Mouse (Mus musculus) embryonic facial prominence, embryonic 10.5 days (tissue): ENCODE data around the gene Pde4d. TPM values are rescaled to one million over a fixed set of nuclear protein-coding genes. Genes with fewer than 3 reads are reported as not detected.

ENCODE experiments used
- DNase-seq: peaks from one replicate; pipeline ENCODE4 v3.0.0-alpha.2; 2017; ENCODE audit warnings: low spot score
- H3K27ac ChIP-seq: fragments of 300-500 bp; sonication (generic); replicated peaks from 2 replicates; pipeline ENCODE4 v1.5.1; 2016; ENCODE audit warnings: mild to moderate bottlenecking
- H3K27me3 ChIP-seq: fragments of 300-500 bp; sonication (generic); replicated peaks from 2 replicates; pipeline ENCODE4 v1.6.1; 2016; ENCODE audit warnings: low read depth, mild to moderate bottlenecking; ENCODE audit not compliant: poor library complexity, severe bottlenecking
- H3K36me3 ChIP-seq: fragments of 300-500 bp; sonication (generic); replicated peaks from 2 replicates; pipeline ENCODE4 v1.6.1; 2016; ENCODE audit warnings: mild to moderate bottlenecking, moderate library complexity
- H3K4me1 ChIP-seq: fragments of 300-500 bp; sonication (generic); 2 replicates; pipeline ENCODE4 v1.6.1; 2016
- H3K4me3 ChIP-seq: fragments of 300-500 bp; sonication (generic); 2 replicates; pipeline ENCODE4 v1.5.1; 2016; ENCODE audit warnings: mild to moderate bottlenecking, moderate library complexity
- H3K9me3 ChIP-seq: fragments of 300-500 bp; sonication (generic); 2 replicates; pipeline ENCODE4 v1.6.1; 2016; ENCODE audit warnings: mild to moderate bottlenecking
- WGBS: fragments of 180-500 bp; shearing (Covaris S2); methylation state at CpG from one replicate; pipeline ENCODE4 v1.1.7; 2016; 5-methylcytosine and 5-hydroxymethylcytosine counted together
- polyA plus RNA-seq: library from polyadenylated mRNA; unstranded; fragments of >200 nt; fragmentation: Nextera tagmentation; extraction: Ambion mirVana; gene quantifications from 2 replicates; pipeline ENCODE4 v1.2.1, GENCODE M21; 2016

The Pde4d gene
- polyA plus RNA-seq, 1 experiment from 2014 or later = 19.7 TPM

DNA sequence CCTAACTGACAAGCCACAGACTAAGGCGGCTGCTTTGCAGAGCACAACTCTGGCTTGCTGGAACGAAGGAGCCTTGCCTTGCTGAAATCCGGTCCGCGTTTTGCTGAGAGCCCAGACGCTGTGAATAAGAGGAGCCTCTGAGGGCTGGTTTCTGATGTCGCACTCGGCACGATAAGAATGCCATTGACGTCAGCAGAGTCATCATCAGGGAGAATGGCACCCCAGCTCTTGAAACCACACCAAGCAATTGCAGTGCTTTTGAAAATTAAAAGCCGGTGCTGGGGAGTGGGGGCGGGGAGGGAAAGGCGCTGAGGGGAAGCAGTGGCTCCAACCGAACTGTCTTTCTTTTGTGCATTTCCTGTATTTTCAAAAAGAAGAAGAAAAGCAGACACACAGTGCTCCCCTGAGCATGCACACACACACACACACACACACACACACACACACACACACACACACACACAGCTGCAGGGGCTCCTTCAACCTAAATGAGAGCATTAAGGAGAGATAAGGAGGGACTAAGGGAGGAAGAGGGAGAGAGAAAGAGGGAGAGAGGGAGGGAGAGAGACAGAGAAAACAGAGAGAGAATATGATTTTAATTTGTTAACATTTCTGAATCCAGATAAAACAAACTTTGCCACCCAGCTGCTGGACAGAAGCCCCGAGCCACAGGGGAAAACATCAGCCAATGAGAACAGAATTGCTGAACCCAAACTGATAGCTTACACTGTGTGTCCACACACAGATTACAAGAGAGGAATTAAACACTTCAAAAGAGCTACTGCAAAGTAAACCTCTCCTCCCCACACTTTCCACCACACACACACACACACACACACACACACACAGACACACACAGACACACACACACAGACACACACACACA, 1372.9 kb downstream of the Pde4d start:
- H3K27ac ChIP-seq = peak overlapping the region; percentile 93
- peak overlapping the region; percentile 50 for H3K4me3 ChIP-seq
- no peaks in the 10 kb centered on the region for H3K27me3 ChIP-seq
- peaks cover 66% of the 10 kb centered on the region for H3K4me1 ChIP-seq
- no peaks in the 10 kb centered on the region for H3K9me3 ChIP-seq
- H3K36me3 ChIP-seq = no peaks in the 10 kb centered on the region
- peak; percentile 94 for DNase-seq
- under 1% methylated on average over 15 of the region's 15 CpGs for WGBS

DNA sequence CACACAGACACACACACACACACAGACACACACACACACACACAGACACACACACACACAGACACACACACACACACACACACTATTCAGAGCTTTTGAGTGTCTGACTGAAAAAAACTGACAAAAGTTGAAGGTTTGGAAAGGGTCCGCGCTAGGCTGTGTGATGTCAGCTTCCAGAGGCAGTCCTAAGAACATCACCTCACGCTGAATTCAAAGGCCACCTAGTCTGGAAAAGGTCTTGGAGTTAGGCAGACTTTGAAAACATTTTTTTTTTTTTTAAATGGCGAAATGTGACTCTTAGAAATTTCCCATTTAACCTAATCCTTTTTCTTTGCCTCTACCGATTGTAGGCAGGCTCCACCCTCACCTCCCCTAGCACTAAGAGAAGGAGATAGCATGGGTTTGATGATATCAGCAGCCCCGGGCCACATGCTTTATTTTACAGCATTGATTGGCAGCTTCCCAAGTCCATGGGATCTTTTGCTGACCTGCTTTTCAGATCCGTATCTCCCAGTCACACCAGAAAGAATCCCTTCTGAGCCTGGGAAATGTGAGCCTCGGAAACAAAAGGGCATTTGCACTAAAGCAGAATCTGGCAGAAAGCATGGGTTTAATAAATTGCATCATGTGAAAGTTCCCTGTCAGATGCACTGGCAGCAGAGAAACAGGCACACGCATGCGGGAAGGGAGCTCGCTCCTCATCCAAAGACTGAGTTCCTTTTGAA, 1373.7 kb downstream of the Pde4d start:
- peak; percentile 60 for DNase-seq
- Histone ChIP-seq H3K27ac (peak overlapping the region; percentile 93), H3K36me3 (no peaks in the 10 kb centered on the region), H3K4me3 (peak overlapping the region; percentile 50; the same call in 1 of the 2 replicates), H3K9me3 (no peaks in the 10 kb centered on the region), H3K27me3 (no peaks in the 10 kb centered on the region), H3K4me1 (peaks cover 66% of the 10 kb centered on the region)
- 22% methylated on average over 11 of the region's 11 CpGs for WGBS

DNA sequence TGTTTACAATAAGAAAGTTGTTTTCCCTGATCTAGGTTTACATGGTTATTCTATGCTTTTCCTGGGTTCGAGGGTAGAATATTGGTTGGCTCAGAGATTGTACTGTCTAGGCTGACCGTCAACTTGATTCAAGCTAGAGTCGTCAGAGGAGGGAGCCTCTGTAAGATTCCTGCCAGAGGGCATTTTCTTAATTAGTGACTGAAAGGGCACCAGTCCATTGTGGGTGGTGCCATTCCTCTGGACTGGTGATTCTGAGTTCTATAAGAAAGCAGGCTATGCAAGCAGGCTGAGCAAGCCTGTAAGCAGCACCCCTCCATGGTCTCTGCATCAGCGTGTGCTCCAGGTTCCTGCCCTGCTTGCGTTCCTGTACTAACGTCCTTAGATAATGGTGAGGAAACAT, 1376.1 kb downstream of the Pde4d start:
- 80% methylated on average over 6 of the region's 6 CpGs for WGBS
- Histone ChIP-seq H3K4me3 (no peak overlapping the region), H3K27ac (peak overlapping the region; percentile 49; the same call in 1 of the 2 replicates), H3K36me3 (no peaks in the 10 kb centered on the region), H3K4me1 (peaks cover 50% of the 10 kb centered on the region), H3K9me3 (no peaks in the 10 kb centered on the region), H3K27me3 (no peaks in the 10 kb centered on the region)
- no peak for DNase-seq

DNA sequence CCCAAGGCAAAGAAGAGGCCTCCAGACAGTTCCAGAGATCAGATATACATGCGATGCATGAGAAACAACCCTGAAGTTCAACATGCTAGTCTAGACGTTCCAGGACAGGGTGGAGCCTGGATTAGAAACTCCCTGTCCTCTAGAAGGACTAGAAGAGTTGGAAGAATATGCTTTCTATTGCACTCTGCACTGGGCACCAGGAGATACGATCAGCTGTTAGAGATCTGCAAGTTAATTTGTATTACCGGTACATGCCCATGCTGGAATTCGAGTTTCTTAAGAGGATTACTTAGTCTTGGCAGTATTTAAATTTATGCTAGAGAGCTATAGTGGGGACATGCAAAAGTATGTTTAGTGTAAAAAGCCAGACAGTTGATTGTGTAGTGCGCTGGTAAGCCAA, 1377.6 kb downstream of the Pde4d start:
- 94% methylated on average over 6 of the region's 6 CpGs for WGBS
- H3K4me1 ChIP-seq = peaks cover 36% of the 10 kb centered on the region
- no peaks in the 10 kb centered on the region for H3K9me3 ChIP-seq
- no peak overlapping the region for H3K4me3 ChIP-seq
- no peaks in the 10 kb centered on the region for H3K27me3 ChIP-seq
- no peak for DNase-seq
- H3K27ac ChIP-seq = no peak overlapping the region; the same call in 1 of the 2 replicates
- H3K36me3 ChIP-seq = no peaks in the 10 kb centered on the region

DNA sequence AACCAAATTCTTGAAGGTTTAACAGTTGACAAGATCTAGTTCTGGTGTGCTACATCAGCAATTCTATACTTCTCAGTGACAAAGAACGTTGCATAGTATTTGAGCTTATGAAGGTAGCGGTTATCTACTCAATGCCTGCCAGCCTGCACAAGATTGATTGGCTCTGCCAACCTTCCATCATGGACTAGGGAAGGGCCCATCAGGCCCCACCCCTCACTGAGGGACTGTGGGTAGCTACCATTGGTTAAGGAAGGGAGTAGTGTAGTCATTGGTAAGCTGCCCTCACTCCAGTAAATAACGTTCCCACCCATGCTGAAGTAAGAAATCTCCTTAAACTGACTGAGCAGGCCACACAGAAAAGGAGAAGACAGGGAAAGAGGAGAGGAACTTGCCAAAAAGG, 1378.2 kb downstream of the Pde4d start:
- Histone ChIP-seq H3K9me3 (no peaks in the 10 kb centered on the region), H3K4me1 (peaks cover 30% of the 10 kb centered on the region), H3K36me3 (no peaks in the 10 kb centered on the region), H3K27ac (no peak overlapping the region), H3K27me3 (no peaks in the 10 kb centered on the region), H3K4me3 (no peak overlapping the region)
- DNase-seq = no peak
- 87% methylated on average over 3 of the region's 3 CpGs for WGBS

DNA sequence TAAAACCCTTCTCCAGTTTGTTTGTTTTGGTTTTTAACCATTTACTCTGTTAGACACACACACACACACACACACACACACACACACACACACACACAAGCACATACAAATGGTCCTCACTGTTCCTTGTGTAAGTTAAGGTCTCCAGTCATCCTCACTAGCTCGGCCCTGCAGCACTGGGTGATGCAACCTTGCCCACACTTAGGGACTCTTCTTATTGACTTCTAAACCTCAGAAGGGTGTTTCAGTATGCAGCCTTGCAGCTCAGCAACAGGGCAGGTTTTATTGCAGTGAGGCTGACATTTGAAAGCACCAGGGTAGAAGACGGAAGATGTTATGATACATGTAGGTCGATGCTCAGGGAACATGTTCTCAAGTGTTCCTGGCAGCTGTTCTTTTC, 1379.7 kb downstream of the Pde4d start:
- H3K4me1 ChIP-seq = peaks cover 15% of the 10 kb centered on the region
- 80% methylated on average over 3 of the region's 3 CpGs for WGBS

DNA sequence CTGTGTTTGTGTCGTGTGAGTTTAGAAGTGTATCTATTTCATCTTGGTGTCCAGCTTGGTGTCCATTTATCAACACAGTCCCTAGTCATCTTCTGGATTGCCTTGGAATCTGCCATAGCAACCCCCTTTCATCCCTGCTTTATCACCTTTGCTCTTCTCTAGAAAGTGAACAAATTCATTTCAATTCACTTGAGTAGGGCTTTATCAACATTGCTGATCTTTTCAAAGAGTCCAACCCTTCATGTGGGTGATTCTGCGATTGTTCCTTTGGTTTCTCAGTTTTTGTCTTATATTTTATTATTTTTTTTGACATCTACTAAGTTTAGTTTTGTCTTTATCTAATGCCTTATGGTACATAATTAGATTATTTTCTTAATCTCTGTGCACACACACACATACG, 1385.2 kb downstream of the Pde4d start:
- no peak for DNase-seq
- Histone ChIP-seq H3K4me3 (no peak overlapping the region), H3K36me3 (no peaks in the 10 kb centered on the region), H3K9me3 (no peaks in the 10 kb centered on the region), H3K27ac (no peak overlapping the region), H3K27me3 (no peaks in the 10 kb centered on the region), H3K4me1 (0 out of 2 replicates have a peak, but pooled peaks cover 12% of the 10 kb centered on the region)
- WGBS = 91% methylated on average over 3 of the region's 3 CpGs

More for the DNA sequence above, 1379.7 kb downstream of the Pde4d start:
- Histone ChIP-seq H3K27me3 (no peaks in the 10 kb centered on the region), H3K27ac (no peak overlapping the region), H3K9me3 (no peaks in the 10 kb centered on the region), H3K4me3 (no peak overlapping the region), H3K36me3 (no peaks in the 10 kb centered on the region)
- no peak for DNase-seq

DNA sequence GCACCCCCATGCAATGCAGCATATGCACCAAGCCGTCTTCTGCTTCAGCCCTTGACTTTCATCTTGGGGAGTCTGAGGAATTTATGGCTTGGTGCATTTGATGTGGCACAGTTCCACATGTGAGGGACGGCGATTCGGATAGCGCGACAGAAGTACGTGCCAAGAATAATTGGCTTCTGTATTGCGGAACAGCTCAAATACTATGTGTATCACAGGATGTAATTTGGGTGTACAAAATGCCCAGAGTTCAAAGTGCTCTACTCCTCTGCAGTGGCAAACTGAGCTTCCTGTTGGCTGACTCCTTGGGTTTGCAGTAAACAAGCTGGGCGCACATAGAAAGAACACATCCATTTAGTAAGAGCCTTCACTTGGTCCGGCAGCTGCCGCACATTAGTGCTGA, 1387.7 kb downstream of the Pde4d start:
- Histone ChIP-seq H3K4me3 (no peak overlapping the region), H3K9me3 (no peaks in the 10 kb centered on the region), H3K36me3 (no peaks in the 10 kb centered on the region), H3K27ac (no peak overlapping the region), H3K27me3 (no peaks in the 10 kb centered on the region), H3K4me1 (0 out of 2 replicates have a peak, but pooled peaks cover 12% of the 10 kb centered on the region)
- 89% methylated on average over 11 of the region's 11 CpGs for WGBS
- no peak for DNase-seq

DNA sequence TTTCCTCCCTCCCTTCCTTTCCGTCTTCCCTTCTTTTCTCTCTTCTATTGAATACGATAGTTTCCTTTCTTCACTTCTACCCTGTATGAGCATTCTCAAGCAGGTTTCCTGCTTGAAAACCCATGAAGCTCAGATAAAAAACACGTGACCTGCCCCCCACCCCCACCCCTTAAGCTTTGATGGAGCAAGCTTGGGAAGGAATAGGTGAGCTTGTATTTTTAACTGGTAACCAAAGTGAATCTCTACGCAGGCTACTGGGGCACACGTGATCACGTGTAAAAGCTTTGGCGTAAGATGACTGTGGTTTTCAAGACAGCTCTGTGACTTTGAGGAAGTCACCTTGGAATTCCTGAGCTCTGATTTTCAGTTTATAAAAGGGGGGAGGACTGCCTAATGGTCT, 1388.2 kb downstream of the Pde4d start:
- Histone ChIP-seq H3K4me3 (no peak overlapping the region), H3K27ac (no peak overlapping the region), H3K27me3 (no peaks in the 10 kb centered on the region), H3K4me1 (0 out of 2 replicates have a peak, but pooled peaks cover 12% of the 10 kb centered on the region), H3K36me3 (no peaks in the 10 kb centered on the region), H3K9me3 (no peaks in the 10 kb centered on the region)
- no peak for DNase-seq
- 92% methylated on average over 7 of the region's 7 CpGs for WGBS

DNA sequence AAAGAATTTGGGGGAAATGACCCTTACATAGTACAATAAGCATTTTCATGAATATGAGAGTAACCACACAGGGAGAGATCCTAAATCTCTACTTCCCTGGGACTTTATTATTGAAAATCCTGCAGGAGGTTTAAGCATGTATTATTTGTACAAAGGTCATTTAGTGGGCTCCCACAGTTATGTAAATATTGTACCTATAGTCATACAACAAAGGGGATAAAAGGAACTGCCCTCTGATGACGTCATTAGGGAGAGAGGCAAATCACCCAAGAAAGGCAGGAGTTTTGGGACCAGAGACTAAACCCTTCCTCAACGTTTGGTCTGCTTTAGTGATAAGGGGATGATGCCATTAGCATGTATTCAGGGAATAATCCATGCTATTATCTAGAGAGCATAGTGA, 1390.5 kb downstream of the Pde4d start:
- 0 out of 2 replicates have a peak, but pooled peaks cover 12% of the 10 kb centered on the region for H3K4me1 ChIP-seq
- WGBS = 25% methylated on average over 2 of the region's 2 CpGs
- no peak overlapping the region for H3K4me3 ChIP-seq
- DNase-seq = no peak
- H3K36me3 ChIP-seq = no peaks in the 10 kb centered on the region
- no peak overlapping the region for H3K27ac ChIP-seq
- no peaks in the 10 kb centered on the region for H3K9me3 ChIP-seq
- H3K27me3 ChIP-seq = no peaks in the 10 kb centered on the region

DNA sequence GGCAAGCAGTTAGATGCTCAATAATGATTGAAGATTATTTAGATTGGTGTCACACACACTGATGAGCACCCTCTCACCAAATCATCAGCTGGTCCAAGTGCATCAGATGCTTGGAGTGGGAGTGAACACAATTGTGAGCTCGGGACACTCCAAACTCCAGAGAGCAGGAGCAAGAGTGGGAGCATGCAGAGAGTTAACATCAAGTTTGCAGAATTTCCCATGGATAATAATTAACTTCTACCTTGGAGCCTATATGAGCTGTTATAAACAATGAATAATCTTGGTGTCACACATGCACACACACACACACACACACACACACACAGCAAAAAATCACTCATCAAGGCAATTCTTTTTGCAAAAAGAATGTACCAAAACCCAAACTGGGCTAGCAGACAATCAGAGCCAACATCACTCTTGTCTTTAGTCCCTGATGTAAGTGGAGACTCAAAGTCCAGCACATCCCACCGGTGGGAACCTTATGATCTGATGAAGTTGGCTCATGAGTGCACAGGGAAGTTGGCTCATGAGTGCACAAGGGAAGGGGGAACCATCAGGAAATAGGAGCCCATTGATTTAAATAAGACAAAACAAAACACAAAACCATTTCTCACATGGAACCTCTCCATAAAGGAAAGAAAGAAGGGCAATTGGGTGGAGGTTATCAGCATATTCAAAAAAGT, 1391.5 kb downstream of the Pde4d start:
- Histone ChIP-seq H3K27me3 (no peaks in the 10 kb centered on the region), H3K27ac (no peak overlapping the region), H3K9me3 (no peaks in the 10 kb centered on the region), H3K4me3 (no peak overlapping the region), H3K36me3 (no peaks in the 10 kb centered on the region), H3K4me1 (0 out of 2 replicates have a peak, but pooled peaks cover 12% of the 10 kb centered on the region)
- DNase-seq = no peak
- WGBS = 83% methylated on average over 2 of the region's 2 CpGs

DNA sequence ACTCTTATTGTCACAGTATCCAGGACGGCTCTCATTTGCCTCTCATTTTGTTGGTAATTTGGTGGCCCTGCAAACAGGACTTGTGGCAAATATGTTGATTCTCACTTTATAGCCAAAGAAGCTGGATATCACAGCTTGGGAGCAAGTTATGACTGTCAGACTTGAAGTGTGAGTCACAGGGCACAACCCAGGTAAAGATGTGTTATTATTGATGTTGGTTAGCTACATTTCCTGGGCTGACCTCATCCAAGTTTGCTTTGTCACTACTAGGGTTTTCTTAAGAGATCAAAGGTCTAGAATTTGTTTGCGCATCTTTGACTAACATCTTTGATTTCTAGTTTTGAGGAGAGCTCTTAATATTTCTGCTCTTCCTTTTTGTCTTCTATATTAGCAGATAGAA, 1393.2 kb downstream of the Pde4d start:
- WGBS = 94% methylated on average over 2 of the region's 2 CpGs
- no peak overlapping the region for H3K4me3 ChIP-seq

More for the DNA sequence above, 1393.2 kb downstream of the Pde4d start:
- no peaks in the 10 kb centered on the region for H3K9me3 ChIP-seq
- H3K4me1 ChIP-seq = 0 out of 2 replicates have a peak, but pooled peaks cover 8% of the 10 kb centered on the region
- no peaks in the 10 kb centered on the region for H3K36me3 ChIP-seq
- no peak for DNase-seq
- H3K27ac ChIP-seq = no peak overlapping the region
- H3K27me3 ChIP-seq = no peaks in the 10 kb centered on the region
